Mouse (Mus musculus): ENCODE measurements around the gene Itga9.

GRCm38 (mm10) chr9:118814056-118814455 is 207.6 kb downstream of the Itga9 start:
- TF ChIP-seq TCF12 (IDR thresholded peaks at IDR 0.05; ENCODE audit: insufficient read depth, poor library complexity, severe bottlenecking) = no peak
- no peak for TF ChIP-seq POLR2A (IDR thresholded peaks at IDR 0.05; ENCODE audit: insufficient read length, low read depth)
- TF ChIP-seq E2F4 (IDR thresholded peaks at IDR 0.05; ENCODE audit: insufficient read depth) = no peak
- TF ChIP-seq USF1 (IDR thresholded peaks at IDR 0.05; ENCODE audit: low read depth) = no peak
- TF ChIP-seq MAX (IDR thresholded peaks at IDR 0.05; ENCODE audit: low read depth) = no peak
- no peak for TF ChIP-seq POLR2AphosphoS2 (IDR thresholded peaks at IDR 0.05; ENCODE audit: insufficient read length, low read depth)
- TF ChIP-seq CEBPB (IDR thresholded peaks at IDR 0.05; ENCODE audit: insufficient read depth, poor library complexity, severe bottlenecking) = no peak
- TF ChIP-seq MYOD1 (IDR thresholded peaks at IDR 0.05; ENCODE audit: control insufficient read depth in 1 of 3, insufficient read length in 2 of 3, low read depth in 2 of 3) = no peak
- TF ChIP-seq TCF3 (IDR thresholded peaks at IDR 0.05; ENCODE audit: insufficient read length, low read depth) = no peak

Data from myocyte (in vitro differentiated cells).